Mouse (Mus musculus) bone marrow, adult 2 months (tissue): ENCODE measurements at regions not wholly inside any gene's neighbourhood (a gene's known extent, or its start where the extent isn't known, plus 50 kb on each side); places are given as distances from the start of the nearest gene placed in this dataset.

ENCODE experiments used
- CTCF ChIP-seq: fragments of 200-500 bp; IDR thresholded peaks from 2 replicates; pipeline ENCODE4 v1.5.1; 2011; ENCODE audit warnings: low read length, control low read depth; ENCODE audit not compliant: control insufficient read depth, insufficient read depth
- POLR2A ChIP-seq: fragments of 200-500 bp; IDR thresholded peaks from 2 replicates; pipeline ENCODE4 v1.6.1; 2011; ENCODE audit warnings: low read depth, mild to moderate bottlenecking, control low read depth, low read length, borderline replicate concordance; ENCODE audit not compliant: control insufficient read depth

DNA sequence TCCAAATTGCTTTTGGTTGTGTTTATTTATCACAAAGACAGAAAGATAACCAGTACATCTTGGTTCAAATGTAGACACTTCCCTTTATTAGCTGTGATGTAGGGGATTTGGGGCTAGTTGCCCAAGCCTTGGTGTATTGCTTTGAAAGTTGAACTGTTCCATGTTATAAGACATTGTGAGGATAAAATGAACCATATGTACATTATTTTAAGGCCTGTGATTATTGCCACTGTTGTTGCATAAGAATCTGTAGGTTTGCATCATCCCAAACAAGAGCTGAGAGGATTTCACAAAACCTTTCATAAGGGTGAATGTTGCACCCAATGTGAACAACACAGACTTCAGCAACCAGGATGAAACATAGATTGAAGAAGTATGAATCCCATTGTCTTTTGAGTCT, 145.7 kb upstream of the Tnfaip3 start:
- TF ChIP-seq CTCF: no peak
- TF ChIP-seq POLR2A: no peak
